Mouse (Mus musculus) lung, postnatal 4 days (tissue): ENCODE results near the gene Pacsin1.
"Not testable (repeated sequence)": the region's sequence is repeated elsewhere in the genome, so short reads cannot be mapped to it uniquely, and the experiment has no call there.

Source experiments
- DNase-seq, 2 experiments: peaks; one replicate each; pipeline ENCODE4 v3.0.0; 2021

The Pacsin1 gene

GRCm38 (mm10) chr17:27636132-27637020, 18.9 kb upstream of the Pacsin1 start, which contains the start of gene Rps10:
Rps10 (minus strand) TSS chr17:27636669.
- DNase-seq: no peak

- no peak for DNase-seq
Observed at GRCm38 (mm10) chr17:27637333-27637732, 18.0 kb upstream of the Pacsin1 start.

GRCm38 (mm10) chr17:27638921-27639332, 16.4 kb upstream of the Pacsin1 start:
- DNase-seq: no peak

GRCm38 (mm10) chr17:27639851-27640250, 15.5 kb upstream of the Pacsin1 start:
- not testable (repeated sequence) for DNase-seq

- peak; percentile 55 to 76 for DNase-seq
Observed at GRCm38 (mm10) chr17:27642491-27643062, 12.7 kb upstream of the Pacsin1 start.

- DNase-seq: no peak
Observed at GRCm38 (mm10) chr17:27643101-27643500, 12.2 kb upstream of the Pacsin1 start.

- no peak for DNase-seq
Observed at GRCm38 (mm10) chr17:27643756-27644155, 11.6 kb upstream of the Pacsin1 start.

GRCm38 (mm10) chr17:27644572-27644971, 10.7 kb upstream of the Pacsin1 start:
- DNase-seq: no peak

- no peak for DNase-seq
Observed at GRCm38 (mm10) chr17:27645807-27646206, 9.5 kb upstream of the Pacsin1 start.

GRCm38 (mm10) chr17:27650160-27650559, 5.1 kb upstream of the Pacsin1 start:
- peak in 1 of 2 experiments; percentile 67 for DNase-seq

- DNase-seq: no peak
Observed at GRCm38 (mm10) chr17:27650586-27650985, 4.7 kb upstream of the Pacsin1 start.

- no peak for DNase-seq
Observed at GRCm38 (mm10) chr17:27652046-27652790, 3.1 kb upstream of the Pacsin1 start.

GRCm38 (mm10) chr17:27653253-27653959, 1.9 kb upstream of the Pacsin1 start:
- no peak for DNase-seq

- DNase-seq: no peak
Observed at GRCm38 (mm10) chr17:27656011-27656399, 696 bp downstream of the Pacsin1 start.

GRCm38 (mm10) chr17:27656414-27656813, 1.1 kb downstream of the Pacsin1 start:
- DNase-seq: no peak

- no peak for DNase-seq
Observed at GRCm38 (mm10) chr17:27657123-27657522, 1.8 kb downstream of the Pacsin1 start.

GRCm38 (mm10) chr17:27658767-27659166, 3.5 kb downstream of the Pacsin1 start:
- no peak for DNase-seq

- no peak for DNase-seq
Observed at GRCm38 (mm10) chr17:27671720-27672119, 16.4 kb downstream of the Pacsin1 start.

- DNase-seq: no peak
Observed at GRCm38 (mm10) chr17:27673945-27674344, 18.6 kb downstream of the Pacsin1 start.

GRCm38 (mm10) chr17:27675453-27675852, 20.1 kb downstream of the Pacsin1 start:
- no peak for DNase-seq

- DNase-seq: no peak
Observed at GRCm38 (mm10) chr17:27676270-27676669, 21.0 kb downstream of the Pacsin1 start.

GRCm38 (mm10) chr17:27677756-27678155, 22.4 kb downstream of the Pacsin1 start:
- no peak for DNase-seq
